Mouse (Mus musculus) midbrain, embryonic 14.5 days (tissue): ENCODE results near the gene Ccl5. TPM values are rescaled to one million over a fixed set of nuclear protein-coding genes. Genes with fewer than 3 reads are reported as not detected.
"Not testable (repeated sequence)": the region's sequence is repeated elsewhere in the genome, so short reads cannot be mapped to it uniquely, and the experiment has no call there.

ENCODE experiments used
- ATAC-seq: fragments of 200-750 bp; cut with Nextera tagmentation; 2 replicates; pipeline ENCODE4 v1.8.0; 2017; ENCODE audit warnings: moderate number of reproducible peaks, moderate library complexity; ENCODE audit not compliant: low FRiP score, low TSS enrichment
- DNase-seq: peaks from one replicate; pipeline ENCODE4 v3.0.0-alpha.2; 2015
- H3K27ac ChIP-seq: fragments of 300-500 bp; sonication (generic); replicated peaks from 2 replicates; pipeline ENCODE4 v1.5.1; 2014; ENCODE audit warnings: mild to moderate bottlenecking, low read depth, low read length, moderate library complexity
- H3K27me3 ChIP-seq: fragments of 300-500 bp; sonication (generic); 2 replicates; pipeline ENCODE4 v1.6.1; 2014; ENCODE audit warnings: low read length, control low read depth, mixed read lengths; ENCODE audit not compliant: control insufficient read depth, insufficient read depth
- H3K36me3 ChIP-seq: fragments of 300-500 bp; sonication (generic); 2 replicates; pipeline ENCODE4 v1.6.1; 2014; ENCODE audit warnings: low read length, control low read depth; ENCODE audit not compliant: control insufficient read depth, insufficient read depth
- H3K4me1 ChIP-seq: fragments of 300-500 bp; sonication (generic); 2 replicates; pipeline ENCODE4 v1.6.1; 2014; ENCODE audit warnings: mild to moderate bottlenecking, antibody characterized with exemption, low read length, control low read depth; ENCODE audit not compliant: control insufficient read depth, insufficient read depth
- H3K4me2 ChIP-seq: fragments of 300-500 bp; sonication (generic); 2 replicates; pipeline ENCODE4 v1.6.1; 2014; ENCODE audit warnings: mild to moderate bottlenecking, low read length, moderate library complexity
- H3K4me3 ChIP-seq: fragments of 300-500 bp; sonication (generic); replicated peaks from 2 replicates; pipeline ENCODE4 v1.5.1; 2014; ENCODE audit warnings: low read depth, low read length
- H3K9ac ChIP-seq: fragments of 300-500 bp; sonication (generic); replicated peaks from 2 replicates; pipeline ENCODE4 v1.6.1; 2014; ENCODE audit warnings: mild to moderate bottlenecking, low read length, moderate library complexity
- H3K9me3 ChIP-seq: fragments of 300-500 bp; sonication (generic); 2 replicates; pipeline ENCODE4 v1.6.1; 2016; ENCODE audit warnings: low read length, control low read depth, mixed read lengths; ENCODE audit not compliant: control insufficient read depth
- WGBS: fragments of 180-500 bp; shearing (Covaris S2); extraction: QIAGEN DNeasy Blood & Tissue Kit; methylation state at CpG from one replicate; pipeline ENCODE4 v1.1.7; 2014; 5-methylcytosine and 5-hydroxymethylcytosine counted together
- polyA plus RNA-seq: library from polyadenylated mRNA; unstranded; fragments of >200 nt; fragmentation: Nextera tagmentation; extraction: Ambion mirVana; gene quantifications from 2 replicates; pipeline ENCODE4 v1.2.1, GENCODE M21; 2014

Gene Ccl5
- polyA plus RNA-seq, 1 experiment from 2014 or later: 1.6 TPM

GRCm38 (mm10) chr11:83551037-83551436 is 20.7 kb upstream of the Ccl5 start:
- not testable (repeated sequence) for DNase-seq, H3K27me3 ChIP-seq, H3K27ac ChIP-seq, H3K4me2 ChIP-seq, H3K9ac ChIP-seq, ATAC-seq, H3K9me3 ChIP-seq, H3K36me3 ChIP-seq, H3K4me3 ChIP-seq, H3K4me1 ChIP-seq
- 91% methylated on average over 7 of the region's 7 CpGs for WGBS

DNA sequence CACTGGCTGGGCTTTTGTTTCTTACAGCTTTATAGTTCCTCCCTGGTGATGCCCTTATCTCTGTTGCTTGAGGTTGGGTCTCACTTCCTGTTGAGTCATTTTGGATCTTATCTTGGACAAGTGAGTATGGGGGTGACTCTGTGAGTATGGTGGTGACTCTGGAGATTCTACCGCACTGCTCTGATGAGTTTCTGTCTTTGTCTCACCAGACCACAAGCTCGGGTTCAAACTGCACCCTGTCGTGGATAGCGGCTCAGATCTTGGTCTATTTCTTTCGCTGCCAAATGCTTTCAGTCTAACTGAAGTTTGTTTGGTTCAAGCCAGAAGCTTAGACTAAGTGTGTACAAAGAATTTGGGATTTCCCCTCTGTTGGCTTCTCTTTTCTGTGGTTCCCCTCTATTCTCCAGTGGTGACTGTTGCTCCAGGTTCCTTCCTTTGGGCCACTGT is 19.9 kb upstream of the Ccl5 start:
- Histone ChIP-seq H3K9ac (no peak overlapping the region), H3K4me1 (no peaks in the 10 kb centered on the region), H3K9me3 (no peaks in the 10 kb centered on the region), H3K4me3 (no peak overlapping the region), H3K4me2 (no peak overlapping the region), H3K36me3 (no peaks in the 10 kb centered on the region), H3K27ac (no peak overlapping the region), H3K27me3 (no peaks in the 10 kb centered on the region)
- DNase-seq: no peak
- ATAC-seq: no peak
- WGBS: 91% methylated on average over 5 of the region's 5 CpGs

GRCm38 (mm10) chr11:83544214-83544613 is 13.9 kb upstream of the Ccl5 start:
- H3K4me1 ChIP-seq: no peaks in the 10 kb centered on the region
- ATAC-seq (no peak), DNase-seq (no peak)
- H3K4me3 ChIP-seq: no peak overlapping the region
- no peaks in the 10 kb centered on the region for H3K36me3 ChIP-seq
- no peak overlapping the region for H3K4me2 ChIP-seq
- no peak overlapping the region for H3K9ac ChIP-seq
- H3K27ac ChIP-seq: no peak overlapping the region
- H3K9me3 ChIP-seq: no peaks in the 10 kb centered on the region
- 82% methylated on average over 3 of the region's 3 CpGs for WGBS
- H3K27me3 ChIP-seq: no peaks in the 10 kb centered on the region

GRCm38 (mm10) chr11:83541415-83541814 is 11.1 kb upstream of the Ccl5 start:
- Histone ChIP-seq H3K36me3 (no peaks in the 10 kb centered on the region), H3K27me3 (no peaks in the 10 kb centered on the region), H3K9ac (no peak overlapping the region), H3K9me3 (no peaks in the 10 kb centered on the region), H3K4me3 (no peak overlapping the region), H3K27ac (no peak overlapping the region), H3K4me2 (no peak overlapping the region), H3K4me1 (no peaks in the 10 kb centered on the region)
- 89% methylated on average over 3 of the region's 3 CpGs for WGBS
- no peak for DNase-seq
- no peak for ATAC-seq

DNA sequence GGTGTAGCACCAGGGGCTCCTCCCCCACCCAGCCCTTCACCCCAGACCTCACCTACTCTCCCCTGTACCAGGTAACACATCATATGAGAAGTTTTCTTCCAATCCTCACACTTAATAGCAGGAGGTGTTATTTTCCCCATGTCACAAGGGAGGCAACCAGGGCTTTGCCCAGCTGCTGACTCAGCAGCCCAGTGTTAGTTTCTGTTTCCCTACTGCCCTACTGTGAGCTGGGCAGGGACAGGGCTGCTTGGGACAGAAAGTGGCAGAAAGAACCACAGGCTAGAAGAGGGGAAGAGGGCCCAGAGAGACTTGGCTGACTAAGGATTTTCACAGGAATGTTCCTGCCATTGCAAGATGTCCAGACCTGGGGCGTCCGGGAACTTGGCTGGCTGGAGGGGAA is 10.6 kb upstream of the Ccl5 start:
- WGBS: 92% methylated on average over 2 of the region's 2 CpGs
- no peak overlapping the region for H3K27ac ChIP-seq
- no peaks in the 10 kb centered on the region for H3K36me3 ChIP-seq
- no peaks in the 10 kb centered on the region for H3K27me3 ChIP-seq
- H3K4me3 ChIP-seq: no peak overlapping the region
- no peak overlapping the region for H3K4me2 ChIP-seq
- DNase-seq: no peak
- ATAC-seq: no peak
- H3K9me3 ChIP-seq: no peaks in the 10 kb centered on the region
- H3K9ac ChIP-seq: no peak overlapping the region
- H3K4me1 ChIP-seq: no peaks in the 10 kb centered on the region

DNA sequence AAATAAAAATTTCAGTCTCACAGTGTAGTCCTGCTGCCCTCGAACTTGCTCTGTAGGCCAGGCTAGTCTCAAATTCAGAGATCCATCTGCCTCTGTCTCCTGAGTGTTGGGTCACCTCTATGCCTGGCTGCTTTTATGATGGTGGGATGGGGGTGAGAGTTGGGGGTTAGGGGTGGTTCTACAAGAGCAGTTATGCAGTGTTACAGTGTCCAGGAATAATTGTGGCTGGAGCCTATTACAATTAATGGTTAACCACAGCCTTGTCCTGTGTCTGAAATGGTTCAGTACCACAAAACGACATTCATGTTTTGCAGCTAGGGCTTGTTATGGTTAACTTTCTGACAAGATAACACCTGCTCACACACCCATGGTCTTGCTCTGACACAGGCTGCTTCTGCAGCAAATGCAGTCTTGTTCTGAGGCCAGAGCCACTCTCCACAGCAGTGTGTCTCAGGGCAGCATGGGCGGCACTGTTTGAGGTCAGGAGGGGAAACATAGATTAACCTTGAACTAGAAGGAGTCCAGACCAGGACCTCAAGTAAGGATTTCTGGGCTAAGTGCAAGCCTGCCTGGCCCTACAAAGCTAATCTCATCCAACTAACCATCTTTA is 8.5 kb upstream of the Ccl5 start:
- H3K36me3 ChIP-seq: no peaks in the 10 kb centered on the region
- 90% methylated on average over 3 of the region's 3 CpGs for WGBS
- H3K9me3 ChIP-seq: no peaks in the 10 kb centered on the region
- H3K27ac ChIP-seq: no peak overlapping the region
- ATAC-seq (no peak), DNase-seq (no peak)
- no peaks in the 10 kb centered on the region for H3K4me1 ChIP-seq
- H3K4me2 ChIP-seq: no peak overlapping the region
- no peak overlapping the region for H3K4me3 ChIP-seq
- no peak overlapping the region for H3K9ac ChIP-seq
- H3K27me3 ChIP-seq: no peaks in the 10 kb centered on the region

DNA sequence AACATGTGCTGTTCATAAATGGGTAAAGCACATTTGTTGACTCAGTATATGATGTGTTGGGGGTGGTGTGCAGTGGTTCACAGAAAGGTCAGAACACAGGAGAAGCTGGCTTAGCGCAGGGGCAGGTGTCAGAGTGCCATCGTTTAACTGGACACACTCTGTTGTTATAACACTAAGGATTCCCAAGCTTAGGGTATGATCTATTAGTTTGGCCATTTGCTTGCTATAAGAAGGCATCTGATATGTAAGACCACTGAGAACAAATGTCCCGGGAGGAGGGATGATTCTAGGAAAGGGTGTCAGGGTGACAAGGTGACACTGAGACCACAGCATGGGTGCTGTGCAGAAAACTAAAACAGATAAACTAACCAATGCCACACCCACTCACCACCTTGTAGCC is 6.5 kb upstream of the Ccl5 start:
- H3K27ac ChIP-seq: no peak overlapping the region
- no peak overlapping the region for H3K4me2 ChIP-seq
- no peaks in the 10 kb centered on the region for H3K36me3 ChIP-seq
- WGBS: 93% methylated on average over 3 of the region's 3 CpGs
- H3K27me3 ChIP-seq: no peaks in the 10 kb centered on the region
- ATAC-seq: no peak
- no peak overlapping the region for H3K4me3 ChIP-seq
- no peak overlapping the region for H3K9ac ChIP-seq
- no peak for DNase-seq
- no peaks in the 10 kb centered on the region for H3K9me3 ChIP-seq
- no peaks in the 10 kb centered on the region for H3K4me1 ChIP-seq

DNA sequence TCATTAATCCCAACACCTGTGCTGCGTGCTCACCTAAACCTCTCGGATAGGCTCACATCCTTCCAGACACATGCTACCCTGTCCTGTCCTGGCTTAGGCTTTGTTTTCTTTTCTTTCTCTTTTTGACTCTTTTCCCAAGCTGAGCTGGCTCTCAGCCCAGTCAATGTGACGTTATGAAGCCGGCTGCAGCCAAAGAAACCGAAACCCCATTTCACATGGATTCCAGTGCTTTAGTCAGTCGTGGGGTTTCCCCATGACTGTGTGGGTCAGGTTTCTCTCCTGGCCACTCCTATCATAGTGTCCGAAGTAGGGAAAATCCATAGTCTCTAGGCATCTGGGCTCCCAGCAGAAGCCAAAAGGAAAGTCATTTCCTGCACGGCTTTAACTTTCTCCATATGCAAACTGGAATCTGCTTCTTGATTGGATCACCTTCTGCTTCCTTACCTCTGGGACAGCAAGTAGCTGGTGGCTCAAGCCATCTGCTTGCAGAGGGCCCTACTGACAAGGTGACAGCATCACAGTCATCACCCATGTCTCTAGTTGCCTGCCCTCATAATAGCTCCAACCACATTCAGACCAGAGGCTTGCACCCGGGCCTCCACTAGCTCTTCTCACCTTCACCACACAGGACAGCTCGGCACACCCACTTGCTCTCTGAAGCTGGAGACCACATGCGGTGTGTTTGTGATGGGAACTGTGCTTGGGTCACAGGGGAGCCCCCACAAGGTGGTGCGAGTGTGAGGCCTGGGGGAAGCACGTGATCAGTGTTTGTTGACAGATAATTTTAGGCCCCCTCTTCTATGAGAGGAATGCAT is 4.5 kb upstream of the Ccl5 start:
- Histone ChIP-seq H3K27me3 (no peaks in the 10 kb centered on the region), H3K27ac (no peak overlapping the region), H3K36me3 (no peaks in the 10 kb centered on the region), H3K4me3 (no peak overlapping the region), H3K4me2 (no peak overlapping the region), H3K9me3 (no peaks in the 10 kb centered on the region), H3K4me1 (no peaks in the 10 kb centered on the region), H3K9ac (no peak overlapping the region)
- DNase-seq (peak; percentile 69), ATAC-seq (no peak)
- 58% methylated on average over 13 of the region's 13 CpGs for WGBS

GRCm38 (mm10) chr11:83534143-83534542 is 3.8 kb upstream of the Ccl5 start:
- Histone ChIP-seq H3K36me3 (no peaks in the 10 kb centered on the region), H3K9me3 (no peaks in the 10 kb centered on the region), H3K27ac (no peak overlapping the region), H3K27me3 (no peaks in the 10 kb centered on the region), H3K4me3 (no peak overlapping the region), H3K4me1 (no peaks in the 10 kb centered on the region), H3K9ac (no peak overlapping the region), H3K4me2 (no peak overlapping the region)
- ATAC-seq (no peak), DNase-seq (no peak)
- WGBS: 84% methylated on average over 8 of the region's 8 CpGs
